Mouse (Mus musculus) liver, adult (tissue): ENCODE data around the gene Crybb3.

ENCODE experiments used
- GATA4 ChIP-seq: IDR thresholded peaks from 2 replicates; pipeline ENCODE4 v1.6.1; 2014; ENCODE audit warnings: mild to moderate bottlenecking, low read length; ENCODE audit not compliant: insufficient replicate concordance

Crybb3 gene

DNA sequence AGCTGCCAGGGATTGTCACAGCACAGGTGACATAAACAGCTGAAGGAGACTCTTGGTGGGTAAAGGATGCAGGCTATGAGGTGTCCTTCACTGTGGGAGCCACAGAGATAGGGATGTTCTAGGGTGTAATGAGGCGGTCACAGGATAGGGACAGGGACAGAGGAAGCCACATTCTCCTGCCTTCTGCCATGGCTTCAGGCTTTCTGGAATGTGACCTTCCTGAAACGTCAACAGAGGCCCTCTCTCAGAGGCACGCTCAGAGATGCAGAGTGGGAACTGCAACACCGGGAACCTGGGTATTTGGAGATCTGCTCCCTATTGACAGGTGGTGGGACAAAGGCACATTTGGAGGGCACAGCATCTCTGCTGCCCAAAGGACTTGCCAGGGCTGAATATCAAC lies 5.6 kb upstream of the Crybb3 start:
- no peak for TF ChIP-seq GATA4

GRCm38 (mm10) chr5:113086439-113086838 lies 5.1 kb upstream of the Crybb3 start:
- no peak for TF ChIP-seq GATA4

DNA sequence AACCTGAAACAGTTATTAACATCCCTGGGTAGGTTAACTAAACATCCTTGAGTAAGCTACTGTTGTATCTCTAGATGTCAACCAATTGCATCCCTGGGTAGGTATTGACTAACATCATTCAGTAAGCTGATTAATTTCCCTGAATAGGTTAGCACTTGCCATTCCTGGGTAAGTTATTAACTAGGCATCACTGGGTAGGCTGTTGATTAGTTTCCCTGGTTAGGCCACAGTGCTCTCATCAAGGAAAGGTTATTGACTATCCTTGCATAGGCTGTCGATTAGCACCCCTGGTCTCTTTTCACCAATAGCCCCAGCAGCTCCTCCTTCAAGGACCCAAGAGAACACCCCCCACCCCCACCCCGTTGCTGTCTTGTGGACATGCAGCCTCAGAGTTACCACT lies 4.5 kb upstream of the Crybb3 start:
- TF ChIP-seq GATA4 = no peak

- TF ChIP-seq GATA4 = no peak
Measured at GRCm38 (mm10) chr5:113084309-113084708, 2.9 kb upstream of the Crybb3 start.

DNA sequence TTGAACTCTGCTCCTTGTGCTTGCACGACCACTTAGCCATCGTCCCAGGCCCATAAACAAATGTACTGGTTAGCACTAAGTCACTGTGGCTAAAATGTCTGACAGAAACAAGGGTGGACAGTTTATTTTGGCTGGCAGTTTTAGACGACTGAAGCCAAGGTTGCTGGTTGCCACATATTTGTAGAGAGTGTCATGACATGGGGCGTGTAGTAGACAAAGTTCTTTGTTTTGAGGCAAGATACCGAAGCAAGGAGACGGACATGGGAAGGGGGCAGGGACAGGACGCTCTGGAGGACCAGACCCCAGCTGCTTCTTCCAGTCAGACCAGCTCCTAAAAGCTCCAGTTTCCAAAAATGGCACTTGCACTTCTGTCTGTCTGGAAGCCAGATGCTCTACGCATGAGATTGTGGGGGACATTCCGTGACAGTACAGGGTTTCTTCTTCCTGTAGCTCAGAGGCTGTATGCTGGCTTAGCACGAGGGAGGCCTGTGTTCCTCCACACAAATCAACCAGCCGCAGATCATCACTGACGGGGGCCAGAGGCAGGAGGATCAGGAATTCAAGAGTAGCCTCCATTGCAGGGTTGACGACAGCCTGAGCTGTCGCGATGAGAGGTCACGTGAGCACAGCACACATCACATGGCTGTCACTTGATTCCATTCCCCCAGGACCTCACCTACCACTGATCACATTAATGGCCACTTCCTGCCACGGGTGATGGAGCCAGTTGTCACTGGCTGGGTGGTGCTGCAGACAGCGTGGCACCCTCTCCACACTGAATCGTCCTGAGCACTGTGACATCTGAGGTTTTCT lies 1.2 kb upstream of the Crybb3 start:
- no peak for TF ChIP-seq GATA4

GRCm38 (mm10) chr5:113081020-113081419 lies 364 bp downstream of the Crybb3 start:
- TF ChIP-seq GATA4 = no peak

DNA sequence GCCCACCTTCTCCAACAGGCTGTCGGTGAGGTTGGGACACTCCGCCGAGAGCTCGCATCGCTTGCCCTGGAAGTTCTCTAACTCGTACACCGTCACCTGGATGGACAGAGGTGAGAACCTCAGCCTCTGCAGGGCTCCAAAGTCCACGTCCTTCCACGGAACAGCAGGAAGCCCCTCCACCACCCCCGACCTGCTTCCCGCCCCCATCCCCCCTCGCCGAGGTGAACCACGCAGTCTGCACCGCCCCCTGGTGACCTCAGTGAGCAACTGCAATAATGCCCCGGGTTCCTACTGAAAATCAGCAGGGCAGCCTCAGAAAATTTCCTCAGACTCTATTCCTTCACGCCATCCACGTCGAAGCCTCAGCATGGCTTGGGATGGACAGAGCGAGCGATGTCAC lies 1.6 kb downstream of the Crybb3 start:
- no peak for TF ChIP-seq GATA4

DNA sequence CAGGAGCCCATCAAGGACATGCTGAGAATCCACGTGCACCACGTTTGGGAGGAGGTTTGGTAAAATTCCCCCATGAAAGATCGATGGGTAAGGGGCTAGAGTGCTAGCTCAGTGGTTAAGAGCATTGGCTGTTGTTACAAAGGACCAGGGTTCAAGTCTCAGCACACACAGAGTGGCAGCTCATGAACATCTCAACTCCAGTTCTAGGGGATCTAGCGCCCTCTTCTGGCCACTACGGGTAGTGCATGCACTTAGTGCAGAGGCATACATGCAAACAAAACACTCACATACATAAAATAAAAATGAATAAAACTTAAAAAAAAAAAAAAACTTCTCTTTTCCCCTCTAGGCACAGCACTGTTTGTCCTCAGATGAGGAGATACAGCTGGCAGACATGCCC lies 2.7 kb downstream of the Crybb3 start:
- no peak for TF ChIP-seq GATA4

GRCm38 (mm10) chr5:113070017-113070416 lies 11.4 kb downstream of the Crybb3 start, which contains the start of gene Crybb2:
TSS of gene Crybb2 (minus strand) at chr5:113070117.
- TF ChIP-seq GATA4 = no peak

DNA sequence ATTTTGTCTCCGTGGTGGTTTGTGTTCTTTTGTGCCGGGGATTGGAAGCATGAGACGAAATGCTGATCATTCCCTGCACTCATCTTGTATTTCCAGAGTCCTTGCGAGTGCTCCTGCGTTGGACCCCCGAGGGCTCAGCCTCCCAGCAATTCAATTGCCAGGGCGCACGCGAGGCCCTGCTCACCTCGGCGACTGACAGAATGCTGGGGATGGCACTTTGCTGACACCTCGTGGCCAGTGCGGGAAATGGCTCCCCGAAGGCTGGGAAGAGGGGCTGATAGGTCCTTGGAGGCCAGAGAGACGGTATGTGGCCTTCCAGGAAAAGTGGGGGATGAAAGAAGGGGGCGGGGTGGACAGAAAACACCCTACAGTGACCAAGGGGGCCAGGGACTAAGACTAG lies 27.1 kb downstream of the Crybb3 start:
- no peak for TF ChIP-seq GATA4

DNA sequence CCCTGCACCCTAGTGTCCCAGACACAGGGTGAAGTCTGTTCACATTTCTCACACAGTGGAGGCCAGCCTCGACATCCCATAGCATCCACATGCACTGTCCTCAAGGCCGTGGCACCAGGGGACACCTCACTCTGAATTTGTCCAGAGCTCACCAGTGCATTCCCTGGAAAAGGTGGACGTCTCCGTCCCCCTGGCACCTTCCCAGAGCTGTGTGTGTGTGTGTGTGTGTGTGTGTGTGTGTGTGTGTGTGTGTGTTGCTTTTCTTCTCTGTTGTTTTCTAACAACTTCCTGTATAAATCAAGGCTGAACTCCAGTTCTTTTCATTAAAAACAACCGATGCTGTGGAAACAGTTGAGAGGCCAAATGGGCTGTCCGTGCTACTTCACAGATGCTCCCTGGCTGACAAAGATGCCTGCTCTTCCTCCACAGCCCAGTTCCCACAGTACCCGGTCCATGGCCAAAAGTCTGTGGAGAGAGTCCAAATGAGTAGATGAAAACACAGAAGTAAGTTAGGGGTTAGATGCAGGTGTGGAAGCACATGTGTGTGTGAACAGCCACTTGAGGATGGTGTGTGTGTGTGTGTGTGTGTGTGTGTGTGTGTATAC lies 30.7 kb downstream of the Crybb3 start:
- no peak for TF ChIP-seq GATA4

DNA sequence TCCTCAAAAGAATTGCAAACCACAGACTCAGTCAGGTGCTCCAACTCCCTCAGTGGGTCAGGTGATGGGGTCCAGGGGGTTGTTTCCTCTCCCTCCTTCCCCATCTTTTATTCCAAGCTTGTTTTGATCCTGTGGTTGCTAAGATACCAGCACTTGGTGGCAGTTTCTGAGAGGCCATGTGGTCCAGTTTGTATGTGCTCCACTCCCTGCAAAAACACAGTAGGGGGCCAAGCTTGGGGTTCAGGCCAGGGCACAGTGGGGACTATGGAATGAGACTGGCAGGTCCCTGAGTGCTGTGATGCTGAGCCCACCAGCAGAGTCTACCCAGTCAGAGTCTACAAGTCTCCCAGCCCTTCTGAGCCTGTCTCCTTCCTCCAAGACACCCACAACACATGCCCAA lies 31.5 kb downstream of the Crybb3 start:
- no peak for TF ChIP-seq GATA4

DNA sequence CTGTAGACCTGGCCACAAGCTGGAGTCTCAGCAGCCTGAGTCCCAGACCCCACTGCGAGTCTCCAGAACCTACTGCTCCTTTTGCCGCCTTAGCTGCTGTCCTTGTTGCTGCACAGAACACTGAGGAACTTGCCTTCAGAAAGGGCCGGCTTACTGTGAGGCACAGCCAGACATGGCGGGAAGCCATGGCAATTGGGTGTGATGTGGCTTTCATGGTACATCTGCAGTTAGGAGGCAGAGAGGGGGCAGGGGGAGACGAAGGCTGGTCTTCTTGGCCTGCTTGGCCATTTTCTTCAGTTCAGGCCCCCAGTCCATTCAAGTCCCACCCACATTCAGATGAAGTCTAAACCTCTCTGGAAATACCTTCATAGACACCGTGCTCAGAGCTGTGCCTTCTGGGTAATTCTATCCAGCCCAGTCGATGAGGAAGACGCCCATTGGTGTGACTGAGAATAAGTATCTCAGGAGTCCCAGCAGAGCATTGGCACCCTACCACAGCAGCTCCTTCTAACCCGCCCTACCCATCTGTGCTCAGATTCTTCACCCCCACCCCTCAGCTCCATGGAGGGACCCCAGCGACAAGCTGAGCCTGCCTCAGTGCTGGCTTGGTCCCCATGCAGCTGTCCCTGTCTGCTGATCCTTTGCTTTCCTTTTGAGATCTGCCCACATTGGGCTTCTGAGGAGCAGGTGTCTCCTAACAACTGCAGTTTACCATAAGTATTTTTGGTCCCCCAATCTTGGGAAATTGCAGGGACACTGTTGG lies 35.7 kb downstream of the Crybb3 start:
- no peak for TF ChIP-seq GATA4

- TF ChIP-seq GATA4 = no peak
Measured at GRCm38 (mm10) chr5:113043531-113043930, 37.9 kb downstream of the Crybb3 start.

- TF ChIP-seq GATA4 = no peak
Measured at GRCm38 (mm10) chr5:113041567-113042071, 39.8 kb downstream of the Crybb3 start.

DNA sequence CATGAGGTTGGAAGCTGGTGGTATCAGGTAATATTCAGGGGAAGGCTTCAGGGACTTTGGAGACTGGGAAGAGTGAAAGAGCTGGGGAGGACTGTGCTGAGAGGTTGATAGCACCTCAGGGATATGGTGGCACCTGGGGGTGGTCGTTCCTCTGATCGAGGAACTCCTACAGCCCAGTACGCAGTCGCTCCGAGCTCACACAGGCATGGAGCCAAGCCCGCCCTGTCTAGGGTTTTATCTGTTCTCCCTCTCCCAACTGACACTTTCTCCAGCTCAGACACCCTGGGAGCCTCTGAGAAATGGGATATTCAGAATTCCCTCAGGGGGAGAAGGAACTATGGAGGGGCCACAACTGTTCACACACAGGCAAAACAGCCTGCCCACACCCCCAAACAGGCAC lies 40.6 kb downstream of the Crybb3 start:
- no peak for TF ChIP-seq GATA4

DNA sequence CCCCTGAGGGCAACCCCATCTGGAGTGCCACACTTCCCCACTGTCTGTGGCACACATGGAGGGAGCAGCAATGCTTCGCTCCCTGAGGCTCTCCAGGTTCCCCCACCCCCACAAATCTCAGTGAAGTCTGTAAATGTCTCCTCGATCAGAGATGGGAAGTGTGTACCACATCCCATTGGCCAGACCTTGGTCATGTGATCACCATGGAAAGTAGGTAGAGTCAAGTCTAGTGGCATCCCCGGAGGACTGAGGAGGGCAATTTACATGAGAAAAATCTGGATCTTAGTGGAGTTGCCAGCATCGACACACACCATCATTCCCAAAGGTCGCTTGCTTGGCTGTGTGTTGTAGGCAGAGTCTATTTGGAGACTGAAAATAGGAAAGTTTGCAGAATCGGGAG lies 42.8 kb downstream of the Crybb3 start:
- no peak for TF ChIP-seq GATA4
